ENCODE assay signal across 10 mouse cellular contexts in the genomic region with DNA sequence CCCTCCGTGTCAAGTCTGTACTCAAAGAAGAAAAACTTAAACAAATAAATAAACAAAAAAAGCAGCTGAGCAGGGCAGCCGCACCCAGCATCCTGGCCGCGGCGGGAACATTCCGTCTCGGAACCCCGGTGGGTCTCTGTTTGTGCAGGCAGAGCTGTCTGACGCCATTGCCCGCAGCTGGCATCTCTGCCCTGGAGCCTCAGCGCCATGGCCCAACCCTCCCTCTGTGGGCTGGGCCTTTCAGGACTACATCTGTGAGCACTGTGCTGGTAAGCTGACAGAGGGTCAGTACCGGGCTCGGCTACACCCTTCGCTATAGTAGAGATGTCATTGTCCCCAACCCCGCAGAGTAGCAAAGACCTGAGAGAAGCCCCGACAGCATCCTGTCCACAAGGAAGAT. TPM values are rescaled to one million over a fixed set of nuclear protein-coding genes. Genes with fewer than 3 reads are reported as not detected.
DNase-seq lines count a peak whose midpoint lies in the region; ATAC-seq and TF ChIP-seq lines count a peak whose summit lies in the region.
"Had no signal": no experiment of that assay in that cellular context is flagged by ENCODE, and none has a peak within 500 bp of the region (broad histone marks: within the 10 kb centered on the region; RNA-seq: fewer than 3 reads in every experiment).

No protein-coding gene starts in this region.

- H3K27me3 ChIP-seq in hindbrain, embryonic 10.5 days (ENCODE audit: insufficient read depth, poor library complexity, severe bottlenecking): no peaks in the 10 kb centered on the region
- no peaks in the 10 kb centered on the region for H3K27me3 ChIP-seq in hindbrain, embryonic 11.5 days (ENCODE audit: control insufficient read depth, insufficient read depth, low read length)
- no peaks in the 10 kb centered on the region for H3K27me3 ChIP-seq in hindbrain, embryonic 15.5 days
- no peaks in the 10 kb centered on the region for H3K27me3 ChIP-seq in midbrain, embryonic 13.5 days
- H3K27me3 ChIP-seq: CH12.LX had no signal

- WGBS in hindbrain, embryonic 10.5 days: 71% methylated on average over 16 of the region's 16 CpGs
- 73% methylated on average over 16 of the region's 16 CpGs for WGBS in hindbrain, embryonic 11.5 days
- 52% methylated on average over 16 of the region's 16 CpGs for WGBS in hindbrain, embryonic 15.5 days
- WGBS in midbrain, embryonic 13.5 days: 87% methylated on average over 16 of the region's 16 CpGs

- peak overlapping the region; percentile 68 for H3K27ac ChIP-seq in hindbrain, embryonic 10.5 days
- H3K27ac ChIP-seq in hindbrain, embryonic 11.5 days (ENCODE audit: low read depth, low read length): no peak overlapping the region
- peak overlapping the region; percentile 8; the same call in 1 of the 2 replicates for H3K27ac ChIP-seq in hindbrain, embryonic 15.5 days (replicated peaks)
- H3K27ac ChIP-seq in midbrain, embryonic 13.5 days: peak overlapping the region; percentile 21

- no peaks in the 10 kb centered on the region for H3K36me3 ChIP-seq in hindbrain, embryonic 10.5 days
- H3K36me3 ChIP-seq in hindbrain, embryonic 11.5 days (ENCODE audit: control insufficient read depth, insufficient read depth, low read length): no peaks in the 10 kb centered on the region
- H3K36me3 ChIP-seq in hindbrain, embryonic 15.5 days: no peaks in the 10 kb centered on the region
- no peaks in the 10 kb centered on the region for H3K36me3 ChIP-seq in midbrain, embryonic 13.5 days

- no peak for DNase-seq in hindbrain, embryonic 10.5 days (ENCODE audit: low spot score)
- DNase-seq in hindbrain, embryonic 11.5 days (ENCODE audit: low spot score): no peak
- DNase-seq in brain, embryonic 14.5 days (ENCODE audit: low read depth): peak; percentile 42
- no peak for DNase-seq in cerebellum, adult 11 months
- no peak for DNase-seq in ovary, postnatal 10 days (ENCODE audit: low spot score)
- no peak for DNase-seq in layer of hippocampus, adult 9-10 months (ENCODE audit: low spot score)

- no peak overlapping the region for H3K4me2 ChIP-seq in hindbrain, embryonic 11.5 days (replicated peaks; ENCODE audit: low read depth, low read length)
- no peak overlapping the region for H3K4me2 ChIP-seq in hindbrain, embryonic 15.5 days
- H3K4me2 ChIP-seq in midbrain, embryonic 13.5 days (replicated peaks): no peak overlapping the region

- TF ChIP-seq POLR2A in brain, embryonic 14.5 days (IDR thresholded peaks at IDR 0.05; ENCODE audit: borderline replicate concordance, extremely low read depth, insufficient read depth, insufficient read length, poor library complexity, severe bottlenecking): no peak

- no peak for TF ChIP-seq CTCF in brain, embryonic 14.5 days (IDR thresholded peaks at IDR 0.05; ENCODE audit: borderline replicate concordance, extremely low read depth, insufficient read depth, insufficient read length)

- no peak overlapping the region for H3K4me3 ChIP-seq in hindbrain, embryonic 10.5 days
- H3K4me3 ChIP-seq in hindbrain, embryonic 11.5 days (ENCODE audit: low read depth, low read length): no peak overlapping the region
- H3K4me3 ChIP-seq in hindbrain, embryonic 15.5 days: no peak overlapping the region
- H3K4me3 ChIP-seq in midbrain, embryonic 13.5 days (replicated peaks): no peak overlapping the region

- ATAC-seq in hindbrain, embryonic 11.5 days (ENCODE audit: low FRiP score): no peak
- ATAC-seq in hindbrain, embryonic 15.5 days (ENCODE audit: low FRiP score, low read depth): no peak
- peak; percentile 43; the same call in 1 of the 2 replicates for ATAC-seq in midbrain, embryonic 13.5 days
- ATAC-seq: activated CD4-positive, CD25-positive, alpha-beta regulatory T cell, adult 4 months had no signal

- peaks cover 35% of the 10 kb centered on the region for H3K4me1 ChIP-seq in hindbrain, embryonic 10.5 days (replicated peaks)
- H3K4me1 ChIP-seq in hindbrain, embryonic 11.5 days (replicated peaks; ENCODE audit: control insufficient read depth, insufficient read depth, low read length): no peaks in the 10 kb centered on the region
- peaks cover 10% of the 10 kb centered on the region; the same call in 1 of the 2 replicates for H3K4me1 ChIP-seq in hindbrain, embryonic 15.5 days (replicated peaks)
- H3K4me1 ChIP-seq in midbrain, embryonic 13.5 days (replicated peaks): peaks cover 11% of the 10 kb centered on the region

- H3K9me3 ChIP-seq in hindbrain, embryonic 10.5 days: no peaks in the 10 kb centered on the region
- no peaks in the 10 kb centered on the region for H3K9me3 ChIP-seq in hindbrain, embryonic 11.5 days (ENCODE audit: control insufficient read depth, low read length)
- H3K9me3 ChIP-seq in hindbrain, embryonic 15.5 days: no peaks in the 10 kb centered on the region
- no peaks in the 10 kb centered on the region for H3K9me3 ChIP-seq in midbrain, embryonic 13.5 days

- no peak overlapping the region for H3K9ac ChIP-seq in hindbrain, embryonic 11.5 days (ENCODE audit: low read depth, low read length)
- no peak overlapping the region for H3K9ac ChIP-seq in hindbrain, embryonic 15.5 days
- no peak overlapping the region for H3K9ac ChIP-seq in midbrain, embryonic 13.5 days (replicated peaks)

RNA-seq across cellular contexts. Expression of gene Sik1, which starts 56.8 kb away (rescaled TPM):
- 14.0 and 14.3 TPM in 2 replicates for polyA plus RNA-seq in hindbrain, embryonic 10.5 days (2016; fragmentation: Nextera tagmentation; extraction: Ambion mirVana)
- polyA plus RNA-seq in hindbrain, embryonic 11.5 days (2014; fragmentation: Nextera tagmentation; extraction: Ambion mirVana): 12.9 and 17.9 TPM in 2 replicates
- polyA plus RNA-seq in brain, embryonic 14.5 days (2012; rRNA removed): 21.2 and 29.9 TPM in 2 replicates
- 20.3 and 20.9 TPM in 2 replicates for polyA plus RNA-seq in hindbrain, embryonic 15.5 days (2015; fragmentation: Nextera tagmentation; extraction: Ambion mirVana)
- polyA plus RNA-seq in midbrain, embryonic 13.5 days (2015; fragmentation: Nextera tagmentation; extraction: Ambion mirVana): 16.9 and 17.6 TPM in 2 replicates
